Mouse (Mus musculus) testis, adult 2 months (tissue): ENCODE results near the gene Cacna1d. TPM values are rescaled to one million over a fixed set of nuclear protein-coding genes. Genes with fewer than 3 reads are reported as not detected.

Experiments used
- H3K27ac ChIP-seq: fragments of 200-500 bp; 2 replicates; pipeline ENCODE4 v1.5.1; 2012; ENCODE audit warnings: low read depth, low read length; ENCODE audit not compliant: control insufficient read depth, insufficient read depth
- H3K27me3 ChIP-seq: fragments of 200-500 bp; 2 replicates; pipeline ENCODE4 v1.6.1; 2012; ENCODE audit warnings: mild to moderate bottlenecking, low read length, moderate library complexity; ENCODE audit not compliant: control insufficient read depth, insufficient read depth
- H3K36me3 ChIP-seq: fragments of 200-500 bp; 2 replicates; pipeline ENCODE4 v1.6.1; 2012; ENCODE audit warnings: mild to moderate bottlenecking, low read length; ENCODE audit not compliant: control insufficient read depth, insufficient read depth
- H3K4me1 ChIP-seq: fragments of 200-500 bp; 2 replicates; pipeline ENCODE4 v1.6.1; 2012; ENCODE audit warnings: low read length; ENCODE audit not compliant: control insufficient read depth, insufficient read depth
- H3K4me3 ChIP-seq: fragments of 200-500 bp; 2 replicates; pipeline ENCODE4 v1.5.1; 2012; ENCODE audit warnings: low read depth, mild to moderate bottlenecking, low read length, moderate library complexity, mixed read lengths; ENCODE audit not compliant: control insufficient read depth
- CTCF ChIP-seq: fragments of 200-500 bp; IDR thresholded peaks from 2 replicates; pipeline ENCODE4 v1.5.1; 2012; ENCODE audit warnings: low read depth, mild to moderate bottlenecking, inconsistent platforms, low read length, moderate library complexity; ENCODE audit not compliant: control insufficient read depth, insufficient read depth, insufficient replicate concordance
- POLR2A ChIP-seq: fragments of 200-500 bp; IDR thresholded peaks from 2 replicates; pipeline ENCODE4 v1.6.1; 2012; ENCODE audit warnings: low read depth, mild to moderate bottlenecking, inconsistent platforms, low read length, moderate library complexity; ENCODE audit not compliant: control insufficient read depth
- polyA plus RNA-seq: library from polyadenylated mRNA; depleted of rRNA; stranded (reverse); fragments of >200 nt; gene quantifications from 2 replicates; pipeline ENCODE4 v1.2.3, GENCODE M21; 2012

Cacna1d gene
- polyA plus RNA-seq, 1 experiment: 8.9 TPM

GRCm38 (mm10) chr14:30092021-30092420, 399.2 kb downstream of the Cacna1d start:
- Histone ChIP-seq H3K27me3 (no peaks in the 10 kb centered on the region), H3K36me3 (no peaks in the 10 kb centered on the region), H3K27ac (no peak overlapping the region), H3K4me3 (no peak overlapping the region), H3K4me1 (no peaks in the 10 kb centered on the region)
- no peak for TF ChIP-seq CTCF
- TF ChIP-seq POLR2A: no peak

DNA sequence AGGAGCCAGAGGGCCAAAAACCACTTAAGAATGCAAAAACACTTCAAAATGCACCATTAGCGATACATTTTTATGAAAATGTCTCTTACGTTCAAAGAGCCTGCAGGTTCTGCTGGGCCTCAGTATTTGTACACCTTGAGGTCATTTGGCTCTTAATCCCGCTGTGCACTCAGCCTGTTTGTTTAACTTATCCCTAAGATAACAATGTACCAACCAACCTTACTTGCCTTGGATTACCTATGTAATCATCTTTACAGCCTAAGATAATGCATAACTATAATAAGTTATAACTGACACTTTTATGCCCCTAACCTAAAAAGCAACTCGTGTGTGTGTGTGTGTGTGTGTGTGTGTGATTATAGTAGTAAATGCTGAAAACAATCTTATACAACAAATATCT, 411.5 kb downstream of the Cacna1d start:
- H3K27ac ChIP-seq: no peak overlapping the region
- H3K36me3 ChIP-seq: no peaks in the 10 kb centered on the region
- no peak overlapping the region for H3K4me3 ChIP-seq
- peaks cover 3% of the 10 kb centered on the region; the same call in 1 of the 2 replicates for H3K4me1 ChIP-seq
- no peaks in the 10 kb centered on the region for H3K27me3 ChIP-seq
- no peak for TF ChIP-seq CTCF
- no peak for TF ChIP-seq POLR2A

DNA sequence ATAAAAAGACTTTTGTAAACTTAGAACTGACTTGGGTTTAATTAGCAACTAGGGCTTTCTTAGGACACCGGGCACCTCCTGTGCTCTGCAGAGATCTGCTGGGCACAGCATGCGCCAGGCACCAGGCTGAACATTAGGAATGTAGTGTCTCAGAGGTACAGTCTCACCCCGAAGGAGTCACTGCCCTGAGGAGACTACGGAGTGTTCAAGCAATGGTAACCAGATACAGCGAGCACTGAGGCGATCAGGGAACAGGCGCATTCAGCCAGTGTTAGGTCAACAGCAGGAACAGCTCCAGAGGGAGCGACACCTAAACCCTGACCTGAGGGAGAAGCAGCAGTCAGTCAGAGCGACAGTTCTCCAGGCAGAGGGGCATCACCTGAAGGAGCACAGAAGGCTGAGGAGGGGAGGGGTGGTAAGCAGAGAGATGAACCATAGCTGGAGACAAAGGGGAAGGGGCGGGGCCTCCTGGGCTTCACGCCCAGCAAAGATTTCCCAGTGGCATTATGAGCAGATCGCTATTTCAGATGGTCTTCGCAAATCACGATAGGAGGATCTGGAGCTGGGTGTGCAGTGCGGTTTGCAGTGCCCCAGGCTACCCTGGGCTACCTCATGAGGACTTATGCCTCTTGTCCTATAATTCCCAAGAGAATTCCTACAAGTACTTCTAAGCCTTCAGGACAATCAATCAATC, 413.0 kb downstream of the Cacna1d start:
- H3K27me3 ChIP-seq: no peaks in the 10 kb centered on the region
- peaks cover 3% of the 10 kb centered on the region; the same call in 1 of the 2 replicates for H3K4me1 ChIP-seq
- no peak overlapping the region for H3K4me3 ChIP-seq
- no peak overlapping the region for H3K27ac ChIP-seq
- TF ChIP-seq POLR2A: no peak
- TF ChIP-seq CTCF: no peak
- H3K36me3 ChIP-seq: no peaks in the 10 kb centered on the region

GRCm38 (mm10) chr14:30075268-30075887, 415.9 kb downstream of the Cacna1d start:
- Histone ChIP-seq H3K27me3 (no peaks in the 10 kb centered on the region), H3K27ac (no peak overlapping the region), H3K4me3 (no peak overlapping the region), H3K36me3 (no peaks in the 10 kb centered on the region), H3K4me1 (no peaks in the 10 kb centered on the region)
- TF ChIP-seq CTCF (no peak), POLR2A (no peak)

GRCm38 (mm10) chr14:30068566-30068965, 422.7 kb downstream of the Cacna1d start:
- H3K27me3 ChIP-seq: no peaks in the 10 kb centered on the region
- no peaks in the 10 kb centered on the region for H3K36me3 ChIP-seq
- H3K4me1 ChIP-seq: no peaks in the 10 kb centered on the region
- H3K27ac ChIP-seq: no peak overlapping the region
- no peak for TF ChIP-seq POLR2A
- H3K4me3 ChIP-seq: no peak overlapping the region

DNA sequence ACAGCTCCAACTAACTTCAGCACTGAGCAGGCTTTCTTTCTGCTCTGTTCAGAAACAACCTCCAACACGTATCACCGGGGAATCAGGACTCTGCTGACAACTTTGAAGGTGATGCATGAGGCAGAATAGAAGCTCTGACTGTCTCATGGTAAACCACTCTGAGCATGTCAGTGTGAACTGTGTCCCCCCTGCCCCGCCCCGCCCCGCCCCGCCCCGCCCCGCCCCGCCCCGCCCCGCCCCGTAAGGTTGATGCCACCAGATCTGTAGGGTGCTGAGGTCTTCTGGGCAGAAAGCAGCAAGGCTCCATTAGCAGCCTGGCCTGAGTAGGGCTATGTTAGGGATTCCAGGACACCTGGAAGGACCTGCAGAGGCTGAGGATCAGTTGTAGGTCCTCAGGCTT, 424.5 kb downstream of the Cacna1d start:
- H3K27ac ChIP-seq: no peak overlapping the region
- no peaks in the 10 kb centered on the region for H3K4me1 ChIP-seq
- no peaks in the 10 kb centered on the region for H3K36me3 ChIP-seq
- no peaks in the 10 kb centered on the region for H3K27me3 ChIP-seq
- no peak overlapping the region for H3K4me3 ChIP-seq
- TF ChIP-seq CTCF (no peak), POLR2A (no peak)

- no peaks in the 10 kb centered on the region for H3K27me3 ChIP-seq
- H3K27ac ChIP-seq: no peak overlapping the region
- H3K36me3 ChIP-seq: no peaks in the 10 kb centered on the region
- no peaks in the 10 kb centered on the region for H3K4me1 ChIP-seq
- H3K4me3 ChIP-seq: no peak overlapping the region
- no peak for TF ChIP-seq POLR2A
- TF ChIP-seq CTCF: no peak
These were observed 426.4 kb downstream of the Cacna1d start for GRCm38 (mm10) chr14:30064864-30065263.
